Mouse (Mus musculus): ENCODE measurements around the gene Gm5089. TPM values are rescaled to one million over a fixed set of nuclear protein-coding genes. Genes with fewer than 3 reads are reported as not detected.

The Gm5089 gene
- polyA plus RNA-seq, 1 experiment: not detected

GRCm38 (mm10) chr14:122484844-122485551, 34.1 kb upstream of the Gm5089 start:
- TF ChIP-seq CTCF (IDR thresholded peaks at IDR 0.05; ENCODE audit: low read depth, low read length): no peak
- no peak for TF ChIP-seq POLR2A (IDR thresholded peaks at IDR 0.05; ENCODE audit: borderline replicate concordance, low read depth, low read length)
- H3K4me1 ChIP-seq (ENCODE audit: control insufficient read depth, insufficient read depth, low read length): no peaks in the 10 kb centered on the region
- no peak overlapping the region for H3K4me3 ChIP-seq (ENCODE audit: insufficient read depth, low read length)
- no peak overlapping the region for H3K27ac ChIP-seq (ENCODE audit: insufficient read depth, low read depth, low read length)

- H3K4me3 ChIP-seq (ENCODE audit: insufficient read depth, low read length): no peak overlapping the region
- TF ChIP-seq CTCF (IDR thresholded peaks at IDR 0.05; ENCODE audit: low read depth, low read length): no peak
- TF ChIP-seq POLR2A (IDR thresholded peaks at IDR 0.05; ENCODE audit: borderline replicate concordance, low read depth, low read length): no peak
- no peak overlapping the region for H3K27ac ChIP-seq (ENCODE audit: insufficient read depth, low read depth, low read length)
- no peaks in the 10 kb centered on the region for H3K4me1 ChIP-seq (ENCODE audit: control insufficient read depth, insufficient read depth, low read length)
Measured at GRCm38 (mm10) chr14:122484458-122484843, 33.5 kb upstream of the Gm5089 start.

GRCm38 (mm10) chr14:122483556-122484421, 32.9 kb upstream of the Gm5089 start:
- Histone ChIP-seq H3K27ac (ENCODE audit: insufficient read depth, low read depth, low read length) (no peak overlapping the region), H3K4me3 (ENCODE audit: insufficient read depth, low read length) (no peak overlapping the region), H3K4me1 (ENCODE audit: control insufficient read depth, insufficient read depth, low read length) (no peaks in the 10 kb centered on the region)
- TF ChIP-seq CTCF (IDR thresholded peaks at IDR 0.05; ENCODE audit: low read depth, low read length): no peak
- no peak for TF ChIP-seq POLR2A (IDR thresholded peaks at IDR 0.05; ENCODE audit: borderline replicate concordance, low read depth, low read length)

- no peaks in the 10 kb centered on the region for H3K4me1 ChIP-seq (ENCODE audit: control insufficient read depth, insufficient read depth, low read length)
- H3K27ac ChIP-seq (ENCODE audit: insufficient read depth, low read depth, low read length): no peak overlapping the region
- no peak overlapping the region for H3K4me3 ChIP-seq (ENCODE audit: insufficient read depth, low read length)
- TF ChIP-seq CTCF (IDR thresholded peaks at IDR 0.05; ENCODE audit: low read depth, low read length): no peak
- TF ChIP-seq POLR2A (IDR thresholded peaks at IDR 0.05; ENCODE audit: borderline replicate concordance, low read depth, low read length): no peak
Measured at GRCm38 (mm10) chr14:122483024-122483385, 32.1 kb upstream of the Gm5089 start.

GRCm38 (mm10) chr14:122482081-122483023, 31.4 kb upstream of the Gm5089 start:
- TF ChIP-seq CTCF (IDR thresholded peaks at IDR 0.05; ENCODE audit: low read depth, low read length) (no peak), POLR2A (IDR thresholded peaks at IDR 0.05; ENCODE audit: borderline replicate concordance, low read depth, low read length) (no peak)
- no peak overlapping the region for H3K27ac ChIP-seq (ENCODE audit: insufficient read depth, low read depth, low read length)
- H3K4me1 ChIP-seq (ENCODE audit: control insufficient read depth, insufficient read depth, low read length): no peaks in the 10 kb centered on the region
- no peak overlapping the region for H3K4me3 ChIP-seq (ENCODE audit: insufficient read depth, low read length)

- TF ChIP-seq CTCF (IDR thresholded peaks at IDR 0.05; ENCODE audit: low read depth, low read length) (no peak), POLR2A (IDR thresholded peaks at IDR 0.05; ENCODE audit: borderline replicate concordance, low read depth, low read length) (no peak)
- Histone ChIP-seq H3K4me1 (ENCODE audit: control insufficient read depth, insufficient read depth, low read length) (no peaks in the 10 kb centered on the region), H3K4me3 (ENCODE audit: insufficient read depth, low read length) (no peak overlapping the region), H3K27ac (ENCODE audit: insufficient read depth, low read depth, low read length) (no peak overlapping the region)
Measured at GRCm38 (mm10) chr14:122481181-122481580, 30.3 kb upstream of the Gm5089 start.

GRCm38 (mm10) chr14:122480355-122480754, 29.4 kb upstream of the Gm5089 start:
- no peak for TF ChIP-seq POLR2A (IDR thresholded peaks at IDR 0.05; ENCODE audit: borderline replicate concordance, low read depth, low read length)
- H3K4me1 ChIP-seq (ENCODE audit: control insufficient read depth, insufficient read depth, low read length): no peaks in the 10 kb centered on the region
- H3K4me3 ChIP-seq (ENCODE audit: insufficient read depth, low read length): no peak overlapping the region
- H3K27ac ChIP-seq (ENCODE audit: insufficient read depth, low read depth, low read length): no peak overlapping the region

- H3K4me1 ChIP-seq (ENCODE audit: control insufficient read depth, insufficient read depth, low read length): no peaks in the 10 kb centered on the region
- H3K4me3 ChIP-seq (ENCODE audit: insufficient read depth, low read length): no peak overlapping the region
- TF ChIP-seq POLR2A (IDR thresholded peaks at IDR 0.05; ENCODE audit: borderline replicate concordance, low read depth, low read length) (no peak), CTCF (IDR thresholded peaks at IDR 0.05; ENCODE audit: low read depth, low read length) (no peak)
- no peak overlapping the region for H3K27ac ChIP-seq (ENCODE audit: insufficient read depth, low read depth, low read length)
Measured at GRCm38 (mm10) chr14:122479461-122480109, 28.7 kb upstream of the Gm5089 start.

GRCm38 (mm10) chr14:122478574-122479011, 27.7 kb upstream of the Gm5089 start:
- H3K4me3 ChIP-seq (ENCODE audit: insufficient read depth, low read length): no peak overlapping the region
- H3K4me1 ChIP-seq (ENCODE audit: control insufficient read depth, insufficient read depth, low read length): no peaks in the 10 kb centered on the region
- no peak for TF ChIP-seq CTCF (IDR thresholded peaks at IDR 0.05; ENCODE audit: low read depth, low read length)
- TF ChIP-seq POLR2A (IDR thresholded peaks at IDR 0.05; ENCODE audit: borderline replicate concordance, low read depth, low read length): no peak
- no peak overlapping the region for H3K27ac ChIP-seq (ENCODE audit: insufficient read depth, low read depth, low read length)

Measured in bone marrow macrophage, adult 2 months (primary cell).